Mouse (Mus musculus) midbrain, embryonic 16.5 days (tissue): ENCODE results near the gene Trim72. TPM values are rescaled to one million over a fixed set of nuclear protein-coding genes. Genes with fewer than 3 reads are reported as not detected.
A peak's percentile ranks its signal among the peaks of the same experiment; 100 is the strongest.
"Not testable (repeated sequence)": the region's sequence is repeated elsewhere in the genome, so short reads cannot be mapped to it uniquely, and the experiment has no call there.

Experiments used
- ATAC-seq: fragments of 200-750 bp; cut with Nextera tagmentation; 2 replicates; pipeline ENCODE4 v1.8.0; 2017; ENCODE audit warnings: moderate TSS enrichment
- H3K27ac ChIP-seq: fragments of 300-500 bp; sonication (generic); 2 replicates; pipeline ENCODE4 v1.5.1; 2014; ENCODE audit warnings: mild to moderate bottlenecking, low read length, mixed read lengths
- H3K27me3 ChIP-seq: fragments of 300-500 bp; sonication (generic); 2 replicates; pipeline ENCODE4 v1.6.1; 2014; ENCODE audit warnings: low read depth, low read length, mixed read lengths; ENCODE audit not compliant: control insufficient read depth, insufficient read depth
- H3K36me3 ChIP-seq: fragments of 300-500 bp; sonication (generic); 2 replicates; pipeline ENCODE4 v1.6.1; 2014; ENCODE audit warnings: mild to moderate bottlenecking, low read length, moderate library complexity, mixed read lengths; ENCODE audit not compliant: control insufficient read depth, insufficient read depth
- H3K4me1 ChIP-seq: fragments of 300-500 bp; sonication (generic); 2 replicates; pipeline ENCODE4 v1.6.1; 2014; ENCODE audit warnings: mild to moderate bottlenecking, low read length, mixed read lengths; ENCODE audit not compliant: control insufficient read depth, insufficient read depth
- H3K4me2 ChIP-seq: fragments of 300-500 bp; sonication (generic); 2 replicates; pipeline ENCODE4 v1.6.1; 2014; ENCODE audit warnings: mild to moderate bottlenecking, low read length, mixed read lengths
- H3K4me3 ChIP-seq: fragments of 300-500 bp; sonication (generic); 2 replicates; pipeline ENCODE4 v1.5.1; 2014; ENCODE audit warnings: low read depth, mild to moderate bottlenecking, low read length, moderate library complexity, mixed read lengths
- H3K9ac ChIP-seq: fragments of 300-500 bp; sonication (generic); 2 replicates; pipeline ENCODE4 v1.6.1; 2014; ENCODE audit warnings: low read depth, low read length, mixed read lengths
- H3K9me3 ChIP-seq: fragments of 300-500 bp; sonication (generic); replicated peaks from 2 replicates; pipeline ENCODE4 v1.6.1; 2014; ENCODE audit warnings: mild to moderate bottlenecking, low read length, mixed read lengths; ENCODE audit not compliant: control insufficient read depth, poor library complexity, severe bottlenecking
- WGBS: fragments of 180-500 bp; shearing (Covaris S2); extraction: QIAGEN DNeasy Blood & Tissue Kit; methylation state at CpG from one replicate; pipeline ENCODE4 v1.1.7; 2014; 5-methylcytosine and 5-hydroxymethylcytosine counted together
- polyA plus RNA-seq: library from polyadenylated mRNA; unstranded; fragments of >200 nt; fragmentation: Nextera tagmentation; extraction: Ambion mirVana; gene quantifications from 2 replicates; pipeline ENCODE4 v1.2.1, GENCODE M21; 2015

The Trim72 gene
- polyA plus RNA-seq, 1 experiment from 2014 or later = not detected

- Histone ChIP-seq H3K4me1 (0 out of 2 replicates have a peak, but pooled peaks cover 2% of the 10 kb centered on the region), H3K4me2 (peak overlapping the region; percentile 22; the same call in 1 of the 2 replicates), H3K36me3 (no peaks in the 10 kb centered on the region), H3K4me3 (no peak overlapping the region), H3K9ac (no peak overlapping the region), H3K27ac (no peak overlapping the region), H3K9me3 (no peaks in the 10 kb centered on the region), H3K27me3 (0 out of 2 replicates have a peak, but pooled peaks cover 3% of the 10 kb centered on the region)
- 19% methylated on average over 35 of the region's 35 CpGs for WGBS
- no peak for ATAC-seq
Observed at GRCm38 (mm10) chr7:128004487-128005362, 976 bp downstream of the Trim72 start.

GRCm38 (mm10) chr7:128006193-128006592, 2.4 kb downstream of the Trim72 start:
- H3K4me2 ChIP-seq = no peak overlapping the region
- 83% methylated on average over 7 of the region's 7 CpGs for WGBS
- H3K36me3 ChIP-seq = no peaks in the 10 kb centered on the region
- ATAC-seq = no peak
- 0 out of 2 replicates have a peak, but pooled peaks cover 3% of the 10 kb centered on the region for H3K27me3 ChIP-seq
- no peak overlapping the region for H3K4me3 ChIP-seq
- H3K4me1 ChIP-seq = 0 out of 2 replicates have a peak, but pooled peaks cover 2% of the 10 kb centered on the region
- H3K9me3 ChIP-seq = no peaks in the 10 kb centered on the region
- no peak overlapping the region for H3K27ac ChIP-seq
- no peak overlapping the region for H3K9ac ChIP-seq

- 0 out of 2 replicates have a peak, but pooled peaks cover 3% of the 10 kb centered on the region for H3K27me3 ChIP-seq
- H3K9me3 ChIP-seq = no peaks in the 10 kb centered on the region
- H3K4me1 ChIP-seq = no peaks in the 10 kb centered on the region
- no peak overlapping the region for H3K4me3 ChIP-seq
- WGBS = 57% methylated on average over 40 of the region's 40 CpGs
- ATAC-seq = no peak
- peak overlapping the region; percentile 12; the same call in 1 of the 2 replicates for H3K4me2 ChIP-seq
- no peaks in the 10 kb centered on the region for H3K36me3 ChIP-seq
- no peak overlapping the region for H3K27ac ChIP-seq
- H3K9ac ChIP-seq = no peak overlapping the region
Observed at GRCm38 (mm10) chr7:128009715-128010340, 6.1 kb downstream of the Trim72 start.

GRCm38 (mm10) chr7:128012136-128012780, 8.5 kb downstream of the Trim72 start:
- Histone ChIP-seq H3K9me3 (no peaks in the 10 kb centered on the region), H3K9ac (no peak overlapping the region), H3K4me3 (no peak overlapping the region), H3K4me2 (no peak overlapping the region), H3K27ac (no peak overlapping the region), H3K36me3 (no peaks in the 10 kb centered on the region), H3K4me1 (no peaks in the 10 kb centered on the region), H3K27me3 (no peaks in the 10 kb centered on the region)
- no peak for ATAC-seq
- 75% methylated on average over 13 of the region's 13 CpGs for WGBS

GRCm38 (mm10) chr7:128013116-128013515, 9.4 kb downstream of the Trim72 start:
- no peak overlapping the region for H3K4me3 ChIP-seq
- no peak overlapping the region for H3K9ac ChIP-seq
- no peaks in the 10 kb centered on the region for H3K27me3 ChIP-seq
- no peak for ATAC-seq
- 94% methylated on average over 13 of the region's 13 CpGs for WGBS
- no peaks in the 10 kb centered on the region for H3K36me3 ChIP-seq
- no peak overlapping the region for H3K4me2 ChIP-seq
- H3K4me1 ChIP-seq = no peaks in the 10 kb centered on the region
- H3K27ac ChIP-seq = no peak overlapping the region
- H3K9me3 ChIP-seq = no peaks in the 10 kb centered on the region

- H3K27me3 ChIP-seq, H3K36me3 ChIP-seq, H3K4me1 ChIP-seq, H3K27ac ChIP-seq, ATAC-seq, H3K9ac ChIP-seq, H3K9me3 ChIP-seq, H3K4me3 ChIP-seq, H3K4me2 ChIP-seq: not testable (repeated sequence)
- 91% methylated on average over 5 of the region's 5 CpGs for WGBS
Observed at GRCm38 (mm10) chr7:128016134-128016533, 12.4 kb downstream of the Trim72 start.

- no peak overlapping the region for H3K9ac ChIP-seq
- no peak overlapping the region for H3K27ac ChIP-seq
- no peak overlapping the region for H3K4me3 ChIP-seq
- no peaks in the 10 kb centered on the region for H3K9me3 ChIP-seq
- H3K4me1 ChIP-seq = no peaks in the 10 kb centered on the region
- WGBS = 90% methylated on average over 6 of the region's 6 CpGs
- no peaks in the 10 kb centered on the region for H3K36me3 ChIP-seq
- ATAC-seq = no peak
- no peaks in the 10 kb centered on the region for H3K27me3 ChIP-seq
- no peak overlapping the region for H3K4me2 ChIP-seq
Observed at GRCm38 (mm10) chr7:128016650-128017049, 12.9 kb downstream of the Trim72 start.

GRCm38 (mm10) chr7:128018275-128018674, 14.5 kb downstream of the Trim72 start:
- no peak overlapping the region for H3K4me3 ChIP-seq
- no peak overlapping the region for H3K4me2 ChIP-seq
- no peak overlapping the region for H3K9ac ChIP-seq
- no peak for ATAC-seq
- H3K4me1 ChIP-seq = no peaks in the 10 kb centered on the region
- no peaks in the 10 kb centered on the region for H3K9me3 ChIP-seq
- no peak overlapping the region for H3K27ac ChIP-seq
- H3K36me3 ChIP-seq = no peaks in the 10 kb centered on the region
- WGBS = 82% methylated on average over 3 of the region's 3 CpGs
- no peaks in the 10 kb centered on the region for H3K27me3 ChIP-seq
